Mouse (Mus musculus) E14TG2a.4 (cell line): ENCODE data around the gene Irs1.

ENCODE experiments used
- H3K27me3 ChIP-seq: 2 replicates; pipeline ENCODE4 v1.6.1; 2014; ENCODE audit warnings: low read length, control low read depth; ENCODE audit not compliant: insufficient read depth
- H3K36me3 ChIP-seq: 2 replicates; pipeline ENCODE4 v1.6.1; 2014; ENCODE audit warnings: low read length, control low read depth; ENCODE audit not compliant: insufficient read depth
- H3K4me1 ChIP-seq: replicated peaks from 2 replicates; pipeline ENCODE4 v1.6.1; 2014; ENCODE audit warnings: low read depth, low read length, control low read depth
- H3K4me3 ChIP-seq: replicated peaks from 2 replicates; pipeline ENCODE4 v1.5.1; 2014; ENCODE audit warnings: mild to moderate bottlenecking, low read length
- H3K9me3 ChIP-seq: 2 replicates; pipeline ENCODE4 v1.6.1; 2014; ENCODE audit warnings: low read length, control low read depth
- CTCF ChIP-seq: conservative IDR thresholded peaks from 2 replicates; pipeline ENCODE4 v1.5.1; 2014; ENCODE audit warnings: low read length
- NANOG ChIP-seq: IDR thresholded peaks from 2 replicates; pipeline ENCODE4 v1.6.1; 2014; ENCODE audit warnings: borderline replicate concordance, low read length, mixed read lengths
- POU5F1 ChIP-seq: IDR thresholded peaks from 2 replicates; pipeline ENCODE4 v1.6.1; 2014; ENCODE audit warnings: low read length, borderline replicate concordance

Gene Irs1

GRCm38 (mm10) chr1:82188549-82189231 lies 102.5 kb downstream of the Irs1 start:
- no peaks in the 10 kb centered on the region for H3K36me3 ChIP-seq
- H3K4me3 ChIP-seq: no peak overlapping the region
- no peak for TF ChIP-seq NANOG
- no peak for TF ChIP-seq CTCF
- no peak for TF ChIP-seq POU5F1

GRCm38 (mm10) chr1:82183913-82184442 lies 107.2 kb downstream of the Irs1 start:
- Histone ChIP-seq H3K4me3 (no peak overlapping the region), H3K4me1 (no peaks in the 10 kb centered on the region), H3K36me3 (no peaks in the 10 kb centered on the region), H3K9me3 (no peaks in the 10 kb centered on the region), H3K27me3 (no peaks in the 10 kb centered on the region)
- TF ChIP-seq CTCF (no peak), POU5F1 (no peak), NANOG (no peak)

More at GRCm38 (mm10) chr1:82188549-82189231, 102.5 kb downstream of the Irs1 start:
- no peaks in the 10 kb centered on the region for H3K4me1 ChIP-seq
- no peaks in the 10 kb centered on the region for H3K9me3 ChIP-seq
- no peaks in the 10 kb centered on the region for H3K27me3 ChIP-seq
